ENCODE assay signal across 9 mouse cellular contexts in the genomic region with DNA sequence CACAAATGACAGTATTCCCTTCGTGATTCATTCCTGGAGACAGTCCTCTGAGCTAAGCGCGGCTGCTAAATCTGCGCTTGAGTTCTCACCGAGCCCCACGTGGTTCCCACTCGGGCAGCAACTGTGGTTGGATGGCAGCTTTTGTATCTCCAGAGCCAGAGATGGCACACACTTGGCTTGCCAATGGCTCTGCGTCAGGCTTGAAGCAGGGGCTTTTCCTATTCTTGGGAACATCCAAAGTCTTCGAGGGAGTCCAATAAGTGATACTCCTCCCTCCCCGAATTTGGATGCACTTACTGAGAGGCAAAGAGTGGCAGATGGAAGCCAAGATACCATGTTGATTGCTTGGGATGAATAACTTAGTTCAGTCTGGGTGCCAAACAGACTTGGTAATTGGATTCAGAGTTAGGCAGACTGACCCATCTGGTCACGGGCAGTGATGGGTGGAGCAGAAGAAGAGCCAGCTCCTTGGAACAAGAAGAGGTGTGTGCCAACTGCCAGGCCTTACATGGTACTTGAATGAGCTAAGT.
DNase-seq lines count a peak whose midpoint lies in the region; ATAC-seq lines count a peak whose summit lies in the region.
"Had no signal": no experiment of that assay in that cellular context is flagged by ENCODE, and none has a peak within 500 bp of the region (broad histone marks: within the 10 kb centered on the region; RNA-seq: fewer than 3 reads in every experiment).

No protein-coding gene starts in this region.

- H3K27me3 ChIP-seq in forebrain, embryonic 13.5 days, result no peaks in the 10 kb centered on the region
- H3K27me3 ChIP-seq in forebrain, embryonic 12.5 days, result no peaks in the 10 kb centered on the region
- H3K27me3 ChIP-seq in neural tube, embryonic 14.5 days (ENCODE audit: control insufficient read depth, insufficient read depth, low read length), result no peaks in the 10 kb centered on the region
- H3K27me3 ChIP-seq: stomach, embryonic 15.5 days had no signal

- H3K4me3 ChIP-seq in forebrain, embryonic 13.5 days, result no peak overlapping the region
- H3K4me3 ChIP-seq in forebrain, embryonic 12.5 days (replicated peaks), result no peak overlapping the region
- H3K4me3 ChIP-seq in neural tube, embryonic 14.5 days (ENCODE audit: low read depth, low read length), result no peak overlapping the region
- H3K4me3 ChIP-seq: stomach, embryonic 15.5 days had no signal

- H3K9me3 ChIP-seq in forebrain, embryonic 13.5 days (replicated peaks), result no peaks in the 10 kb centered on the region
- no peaks in the 10 kb centered on the region for H3K9me3 ChIP-seq in forebrain, embryonic 12.5 days
- no peaks in the 10 kb centered on the region for H3K9me3 ChIP-seq in neural tube, embryonic 14.5 days (ENCODE audit: control insufficient read depth, low read length)
- H3K9me3 ChIP-seq: stomach, embryonic 15.5 days had no signal

- H3K4me1 ChIP-seq in forebrain, embryonic 13.5 days, result peaks cover 10% of the 10 kb centered on the region; the same call in 1 of the 2 replicates
- no peaks in the 10 kb centered on the region for H3K4me1 ChIP-seq in forebrain, embryonic 12.5 days
- H3K4me1 ChIP-seq in neural tube, embryonic 14.5 days (ENCODE audit: control insufficient read depth, insufficient read depth, low read length), result no peaks in the 10 kb centered on the region
- H3K4me1 ChIP-seq: stomach, embryonic 15.5 days had no signal

- H3K9ac ChIP-seq in forebrain, embryonic 13.5 days, result no peak overlapping the region
- no peak overlapping the region for H3K9ac ChIP-seq in forebrain, embryonic 12.5 days
- no peak overlapping the region for H3K9ac ChIP-seq in neural tube, embryonic 14.5 days (replicated peaks; ENCODE audit: low read depth, low read length)
- H3K9ac ChIP-seq: stomach, embryonic 15.5 days had no signal

- H3K36me3 ChIP-seq in forebrain, embryonic 13.5 days (ENCODE audit: poor library complexity, severe bottlenecking), result no peaks in the 10 kb centered on the region; the same call in 1 of the 2 replicates
- H3K36me3 ChIP-seq in forebrain, embryonic 12.5 days (replicated peaks), result no peaks in the 10 kb centered on the region
- H3K36me3 ChIP-seq in neural tube, embryonic 14.5 days (ENCODE audit: control insufficient read depth, insufficient read depth, low read length), result no peaks in the 10 kb centered on the region
- H3K36me3 ChIP-seq: stomach, embryonic 15.5 days had no signal

- 66% methylated on average over 11 of the region's 11 CpGs for WGBS in forebrain, embryonic 13.5 days
- WGBS in forebrain, embryonic 12.5 days, result 85% methylated on average over 11 of the region's 11 CpGs
- WGBS in neural tube, embryonic 14.5 days, result 72% methylated on average over 11 of the region's 11 CpGs

- no peak overlapping the region for H3K4me2 ChIP-seq in forebrain, embryonic 13.5 days
- H3K4me2 ChIP-seq in forebrain, embryonic 12.5 days, result no peak overlapping the region
- H3K4me2 ChIP-seq in neural tube, embryonic 14.5 days (ENCODE audit: low read depth, low read length), result no peak overlapping the region
- H3K4me2 ChIP-seq: stomach, embryonic 15.5 days had no signal

- peak overlapping the region; percentile 67 for H3K27ac ChIP-seq in forebrain, embryonic 13.5 days
- H3K27ac ChIP-seq in forebrain, embryonic 12.5 days, result no peak overlapping the region
- H3K27ac ChIP-seq in neural tube, embryonic 14.5 days (ENCODE audit: low read depth, low read length), result no peak overlapping the region
- H3K27ac ChIP-seq: stomach, embryonic 15.5 days had no signal

- ATAC-seq in forebrain, embryonic 13.5 days, result peak; percentile 92
- ATAC-seq in forebrain, embryonic 12.5 days (ENCODE audit: low FRiP score), result no peak
- ATAC-seq in neural tube, embryonic 14.5 days (ENCODE audit: low read depth), result 0 out of 2 replicates have a peak, but pooled peaks have one; percentile 41

- peak; percentile 36 for DNase-seq in cerebellum, adult 9-11 months
- peak; percentile 86 to 87 for DNase-seq in layer of hippocampus, adult 8-10 months (ENCODE audit: low spot score in 2 of 2)
- DNase-seq in thymus, postnatal 0 days (ENCODE audit: low spot score), result no peak
- DNase-seq in liver, result no peak
- no peak for DNase-seq in ovary, adult 18-20 months (ENCODE audit: low spot score)

Comparison
In these comparisons a context has a peak if more than half of its experiments do, and no peak if none do; other contexts are left out.
1. DNase-seq: peak in cerebellum, adult 9-11 months (single experiment) and layer of hippocampus, adult 8-10 months (2 of 2); none in thymus, postnatal 0 days (single experiment), liver (single experiment) and ovary, adult 18-20 months (single experiment).